29 mouse cellular contexts compared by ENCODE assay signal in genomic region chr13:35879068-35879467, GRCm38 (mm10). TPM values are rescaled to one million over a fixed set of nuclear protein-coding genes. Genes with fewer than 3 reads are reported as not detected.
DNase-seq lines count a peak whose midpoint lies in the region; ATAC-seq and TF ChIP-seq lines count a peak whose summit lies in the region.
"Had no signal": no experiment of that assay in that cellular context is flagged by ENCODE, and none has a peak within 500 bp of the region (broad histone marks: within the 10 kb centered on the region; RNA-seq: fewer than 3 reads in every experiment).

No protein-coding gene starts in this region.

- WGBS in kidney, postnatal 0 days: 41% methylated on average over 5 of the region's 5 CpGs
- 55% methylated on average over 5 of the region's 5 CpGs for WGBS in neural tube, embryonic 15.5 days
- WGBS in liver, embryonic 11.5 days: 45% methylated on average over 5 of the region's 5 CpGs

- no peak for TF ChIP-seq CTCF in gastrocnemius, adult 2 months (IDR thresholded peaks at IDR 0.05)
- no peak for TF ChIP-seq CTCF in kidney, postnatal 0 days (IDR thresholded peaks at IDR 0.05; ENCODE audit: low read depth)
- TF ChIP-seq CTCF in CH12.LX (conservative IDR thresholded peaks at IDR 0.05 in 1 of 2, IDR thresholded peaks at IDR 0.05 in 1 of 2; ENCODE audit: low read depth in 2 of 2, low read length in 2 of 2): peak in 1 of 2 experiments; percentile 32; a peak in 1 of 4 replicates

- in situ Hi-C loops in CH12.LX (cut with MboI; ENCODE audit: low pct_ligation_motif_present, low pct_unique_long_range_greater_than_20kb, low sequenced_read_pairs): loop anchor here (5.0 kb wide), 1 partner anchor 102 kb away; no protein-coding TSS in a partner anchor

- dilution Hi-C loops in CH12.LX (cut with MboI; ENCODE audit: extremely low pct_ligation_motif_present, extremely low pct_unique_long_range_greater_than_20kb, low sequenced_read_pairs): no loop called here

- no peak for TF ChIP-seq POLR2A in CH12.LX (IDR thresholded peaks at IDR 0.05; ENCODE audit: low read depth, low read length)

- no peaks in the 10 kb centered on the region for H3K4me1 ChIP-seq in kidney, postnatal 0 days (replicated peaks; ENCODE audit: insufficient read depth, low read length)
- H3K4me1 ChIP-seq in CH12.LX (ENCODE audit: control insufficient read depth in 1 of 2, insufficient read depth in 2 of 2): peaks cover 15 to 48% of the 10 kb centered on the region in 2 experiments
- H3K4me1 ChIP-seq in neural tube, embryonic 15.5 days: 0 out of 2 replicates have a peak, but pooled peaks cover 5% of the 10 kb centered on the region
- H3K4me1 ChIP-seq in liver, embryonic 11.5 days (replicated peaks; ENCODE audit: control insufficient read depth, insufficient read depth, low read length): no peaks in the 10 kb centered on the region
- H3K4me1 ChIP-seq: hindbrain, embryonic 10.5 days; intestine, embryonic 15.5 days; liver, embryonic 13.5 days; stomach, embryonic 15.5 days had no signal

- no peak overlapping the region for H3K9ac ChIP-seq in kidney, postnatal 0 days (ENCODE audit: low read depth, low read length)
- no peak overlapping the region for H3K9ac ChIP-seq in CH12.LX (ENCODE audit: insufficient read depth, low read depth)
- H3K9ac ChIP-seq in neural tube, embryonic 15.5 days (replicated peaks): no peak overlapping the region
- H3K9ac ChIP-seq in liver, embryonic 11.5 days (ENCODE audit: low read depth, low read length): no peak overlapping the region
- H3K9ac ChIP-seq: embryonic facial prominence, embryonic 13.5 days; intestine, embryonic 15.5 days; liver, embryonic 13.5 days; stomach, embryonic 15.5 days had no signal

- no peak; the same call in 1 of the 2 replicates for TF ChIP-seq RAD21 in CH12.LX (IDR thresholded peaks at IDR 0.05; ENCODE audit: low read depth, low read length)

- no peaks in the 10 kb centered on the region for H3K9me3 ChIP-seq in kidney, postnatal 0 days (replicated peaks; ENCODE audit: low read length)
- H3K9me3 ChIP-seq in CH12.LX (replicated peaks; ENCODE audit: low read length): no peaks in the 10 kb centered on the region
- H3K9me3 ChIP-seq in neural tube, embryonic 15.5 days (replicated peaks): no peaks in the 10 kb centered on the region
- no peaks in the 10 kb centered on the region for H3K9me3 ChIP-seq in liver, embryonic 11.5 days (ENCODE audit: control insufficient read depth, low read length)
- H3K9me3 ChIP-seq: embryonic facial prominence, embryonic 13.5 days; hindbrain, embryonic 10.5 days; intestine, embryonic 15.5 days; liver, embryonic 13.5 days; stomach, embryonic 15.5 days had no signal

- no peaks in the 10 kb centered on the region for H3K27me3 ChIP-seq in kidney, postnatal 0 days (ENCODE audit: insufficient read depth, low read length)
- H3K27me3 ChIP-seq in CH12.LX (replicated peaks): no peaks in the 10 kb centered on the region
- H3K27me3 ChIP-seq in neural tube, embryonic 15.5 days (replicated peaks): no peaks in the 10 kb centered on the region
- no peaks in the 10 kb centered on the region for H3K27me3 ChIP-seq in liver, embryonic 11.5 days (replicated peaks; ENCODE audit: control insufficient read depth, insufficient read depth, low read length)
- H3K27me3 ChIP-seq: embryonic facial prominence, embryonic 13.5 days; intestine, embryonic 15.5 days; liver, embryonic 13.5 days; stomach, embryonic 15.5 days had no signal

- no peak overlapping the region for H3K4me2 ChIP-seq in kidney, postnatal 0 days (ENCODE audit: low read length)
- H3K4me2 ChIP-seq in CH12.LX (ENCODE audit: insufficient read depth, low read depth, poor library complexity, severe bottlenecking): peak overlapping the region; percentile 64; the same call in 1 of the 2 replicates
- H3K4me2 ChIP-seq in neural tube, embryonic 15.5 days: no peak overlapping the region
- no peak overlapping the region for H3K4me2 ChIP-seq in liver, embryonic 11.5 days
- H3K4me2 ChIP-seq: embryonic facial prominence, embryonic 13.5 days; intestine, embryonic 15.5 days; liver, embryonic 13.5 days; stomach, embryonic 15.5 days had no signal

- intact Hi-C loops in gastrocnemius, adult 2 months (cut with DNase I): no loop called here

- 0 out of 2 replicates have a peak overlapping the region, but pooled peaks have one; percentile 46 for H3K27ac ChIP-seq in gastrocnemius, adult 2 months
- H3K27ac ChIP-seq in kidney, postnatal 0 days: no peak overlapping the region
- peak overlapping the region; percentile 66; the same call in 1 of the 2 replicates for H3K27ac ChIP-seq in CH12.LX (ENCODE audit: insufficient read depth, low read depth)
- no peak overlapping the region for H3K27ac ChIP-seq in neural tube, embryonic 15.5 days (replicated peaks)
- no peak overlapping the region for H3K27ac ChIP-seq in liver, embryonic 11.5 days (ENCODE audit: low read depth, low read length)
- H3K27ac ChIP-seq: embryonic facial prominence, embryonic 13.5 days; hindbrain, embryonic 10.5 days; intestine, embryonic 15.5 days; liver, embryonic 13.5 days; macrophage; stomach, embryonic 15.5 days had no signal

- no peaks in the 10 kb centered on the region for H3K79me2 ChIP-seq in CH12.LX (replicated peaks; ENCODE audit: control insufficient read depth, extremely low read depth, insufficient read depth, poor library complexity, severe bottlenecking)

- DNase-seq in gastrocnemius, adult 2 months: peak; percentile 36
- no peak for DNase-seq in gastrocnemius, postnatal 10 days
- DNase-seq in kidney, postnatal 0 days (ENCODE audit: low spot score): peak; percentile 16
- no peak for DNase-seq in kidney, postnatal 25 days
- peak; percentile 56 for DNase-seq in CH12.LX (ENCODE audit: extremely low read depth)
- peak; percentile 32 for DNase-seq in brain, adult 2 months (ENCODE audit: low read depth, low spot score)
- no peak for DNase-seq in liver, embryonic 11.5 days (ENCODE audit: low spot score)
- DNase-seq: adrenal gland, adult 2 months; cerebellum, adult 8-10 months; cerebellum, postnatal 36 days; kidney, adult 2 months; kidney, postnatal 14 days; liver, embryonic 13.5 days; lung, adult 18-20 months; lung, postnatal 10 days; midbrain, embryonic 14.5 days; right cerebral cortex, postnatal 25 days; thymus, adult 18-20 months; thymus, postnatal 25 days had no signal

- no peak overlapping the region for H3K4me3 ChIP-seq in gastrocnemius, adult 2 months
- H3K4me3 ChIP-seq in kidney, postnatal 0 days (replicated peaks; ENCODE audit: low read depth, low read length): no peak overlapping the region
- no peak overlapping the region for H3K4me3 ChIP-seq in CH12.LX (replicated peaks in 1 of 3; ENCODE audit: low read depth in 2 of 3, low read length in 2 of 3, poor library complexity in 1 of 3)
- no peak overlapping the region for H3K4me3 ChIP-seq in neural tube, embryonic 15.5 days (replicated peaks)
- no peak overlapping the region for H3K4me3 ChIP-seq in liver, embryonic 11.5 days (ENCODE audit: low read depth, low read length)
- H3K4me3 ChIP-seq: embryonic facial prominence, embryonic 13.5 days; erythroblast, embryonic 14.5 days; hindbrain, embryonic 10.5 days; intestine, embryonic 15.5 days; liver, embryonic 13.5 days; stomach, embryonic 15.5 days had no signal

- H3K36me3 ChIP-seq in kidney, postnatal 0 days (ENCODE audit: insufficient read depth, low read length): no peaks in the 10 kb centered on the region
- H3K36me3 ChIP-seq in CH12.LX (replicated peaks in 1 of 2; ENCODE audit: control insufficient read depth in 1 of 2, insufficient read depth in 1 of 2, low read length in 1 of 2): peaks cover 0 to 2% of the 10 kb centered on the region in 2 experiments
- H3K36me3 ChIP-seq in neural tube, embryonic 15.5 days: no peaks in the 10 kb centered on the region
- peaks cover 2% of the 10 kb centered on the region; the same call in 1 of the 2 replicates for H3K36me3 ChIP-seq in liver, embryonic 11.5 days (ENCODE audit: control insufficient read depth, insufficient read depth, low read length)
- H3K36me3 ChIP-seq: intestine, embryonic 15.5 days; stomach, embryonic 15.5 days had no signal

- no peak for ATAC-seq in kidney, postnatal 0 days (replicated peaks; ENCODE audit: low FRiP score, low read depth)
- no peak for ATAC-seq in neural tube, embryonic 15.5 days (ENCODE audit: low FRiP score)
- no peak for ATAC-seq in liver, embryonic 11.5 days (replicated peaks; ENCODE audit: low FRiP score)
- ATAC-seq: activated CD4-positive, CD25-positive, alpha-beta regulatory T cell, adult 4 months; forebrain, embryonic 16.5 days; hindbrain, embryonic 16.5 days; intestine, embryonic 15.5 days had no signal

- 0 out of 2 replicates have a peak, but pooled peaks have one; percentile 14 for TF ChIP-seq EP300 in CH12.LX (IDR thresholded peaks at IDR 0.05; ENCODE audit: low read length)

TF ChIP-seq in CH12.LX, 34 proteins besides CTCF, POLR2A, EP300 and RAD21:
- no peak for TF ChIP-seq E2F4 (IDR thresholded peaks at IDR 0.05; ENCODE audit: insufficient replicate concordance, low read depth, low read length)
- no peak for TF ChIP-seq TCF12 (IDR thresholded peaks at IDR 0.05; ENCODE audit: low read depth, low read length)
- TF ChIP-seq MEF2A (IDR thresholded peaks at IDR 0.05; ENCODE audit: borderline replicate concordance, low read depth, low read length): no peak
- no peak for TF ChIP-seq USF2 (conservative IDR thresholded peaks at IDR 0.05; ENCODE audit: low read depth, low read length)
- TF ChIP-seq HCFC1 (IDR thresholded peaks at IDR 0.05; ENCODE audit: low read depth, low read length): no peak
- TF ChIP-seq MAFK (IDR thresholded peaks at IDR 0.05; ENCODE audit: insufficient replicate concordance, low read length): no peak
- no peak for TF ChIP-seq KAT2A (IDR thresholded peaks at IDR 0.05; ENCODE audit: insufficient replicate concordance, low read length)
- no peak for TF ChIP-seq RCOR1 (conservative IDR thresholded peaks at IDR 0.05; ENCODE audit: low read depth, low read length)
- TF ChIP-seq TBP (conservative IDR thresholded peaks at IDR 0.05; ENCODE audit: low read depth, low read length): 0 out of 2 replicates have a peak, but pooled peaks have one; percentile 25
- no peak for TF ChIP-seq MYC (IDR thresholded peaks at IDR 0.05; ENCODE audit: low read depth, low read length)
- no peak for TF ChIP-seq MXI1 (IDR thresholded peaks at IDR 0.05; ENCODE audit: low read depth, low read length)
- 0 out of 2 replicates have a peak, but pooled peaks have one; percentile 6 for TF ChIP-seq SMC3 (IDR thresholded peaks at IDR 0.05; ENCODE audit: low read depth, low read length)
- TF ChIP-seq IRF4 (IDR thresholded peaks at IDR 0.05; ENCODE audit: low read depth, low read length): no peak

RNA-seq across cellular contexts. Expression of gene Rpp40, which starts 27.1 kb away (rescaled TPM):
- total RNA-seq in gastrocnemius, adult 2 months (2021): 10 to 100 TPM; 13.9 to 15.1 TPM
- total RNA-seq in gastrocnemius, postnatal 10 days (2021): 10 to 100 TPM; 10.8 to 13.5 TPM
- 13.6 and 16.3 TPM in 2 replicates for polyA plus RNA-seq in kidney, postnatal 0 days (2015; fragmentation: Nextera tagmentation; extraction: Ambion mirVana)
- total RNA-seq in CH12.LX (2012; rRNA removed) (44.6 and 56.0 TPM in 2 replicates), CH12.LX (2014; rRNA removed) (77.4 and 95.6 TPM in 2 replicates)
- 63.5 and 67.2 TPM in 2 replicates for polyA plus RNA-seq in CH12.LX (2012; ENCODE audit: insufficient read length, low read depth)
- polyA plus RNA-seq in neural tube, embryonic 15.5 days (2015; fragmentation: Nextera tagmentation; extraction: Ambion mirVana): 7.9 and 12.0 TPM in 2 replicates
- polyA plus RNA-seq in liver, embryonic 11.5 days (2014; fragmentation: Nextera tagmentation; extraction: Ambion mirVana): 22.8 and 26.3 TPM in 2 replicates

Comparison
In these comparisons a context has a peak if more than half of its experiments do, and no peak if none do; other contexts are left out.
1. DNase-seq: peak in gastrocnemius, adult 2 months (single experiment), kidney, postnatal 0 days (single experiment), CH12.LX (single experiment) and brain, adult 2 months (single experiment); none in gastrocnemius, postnatal 10 days (single experiment), kidney, postnatal 25 days (0 of 2) and liver, embryonic 11.5 days (single experiment).
2. H3K27ac ChIP-seq: peak in gastrocnemius, adult 2 months (single experiment) and CH12.LX (single experiment); none in kidney, postnatal 0 days (single experiment), neural tube, embryonic 15.5 days (single experiment) and liver, embryonic 11.5 days (single experiment).